Mouse (Mus musculus) layer of hippocampus, postnatal 14 days (tissue): ENCODE data around the gene Irf5. TPM values are rescaled to one million over a fixed set of nuclear protein-coding genes. Genes with fewer than 3 reads are reported as not detected.

Source experiments
- DNase-seq, 2 experiments: peaks; one replicate each; pipeline ENCODE4 v3.0.0; 2021 to 2022; ENCODE audit warnings: low spot score in 2 of 2, mixed read lengths in 1 of 2
- long read RNA-seq, 2 experiments: library from polyadenylated mRNA; stranded (forward); transcript quantifications; one replicate each; pipeline ENCODE4 v2.0.0; 2021
- total RNA-seq, 2 experiments: library from RNA; stranded (reverse); gene quantifications; 2 replicates each; pipeline ENCODE4 v1.2.3; 2021

The Irf5 gene
- 1 to 10 TPM; 3.5 to 3.7 TPM for total RNA-seq
- long read RNA-seq, experiment 1, partial matches to known transcripts = 1 of 1 reads
- long read RNA-seq, experiment 1, other reads (novel, unspliced or antisense) = 0 of 1 reads
- long read RNA-seq, experiment 2, partial matches to known transcripts = 1 of 4 reads
- long read RNA-seq, experiment 2, other reads (novel, unspliced or antisense) = 1 of 4 reads

GRCm38 (mm10) chr6:29526281-29527251 is at the start of gene Irf5:
TSS of gene Irf5 (plus strand) at chr6:29526625.
- no peak for DNase-seq

- DNase-seq = no peak
Observed at GRCm38 (mm10) chr6:29482691-29483090, 43.7 kb upstream of the Irf5 start.

- DNase-seq = peak; percentile 54 to 57
Observed at GRCm38 (mm10) chr6:29484716-29485559, 41.5 kb upstream of the Irf5 start.

- no peak for DNase-seq
Observed at GRCm38 (mm10) chr6:29485951-29486350, 40.5 kb upstream of the Irf5 start.

- no peak for DNase-seq
Observed at GRCm38 (mm10) chr6:29494101-29494500, 32.3 kb upstream of the Irf5 start.

- no peak for DNase-seq
Observed at GRCm38 (mm10) chr6:29496270-29496669, 30.2 kb upstream of the Irf5 start.

- no peak for DNase-seq
Observed at GRCm38 (mm10) chr6:29497791-29498190, 28.6 kb upstream of the Irf5 start.

GRCm38 (mm10) chr6:29500177-29500576 is 26.2 kb upstream of the Irf5 start:
- DNase-seq = no peak

GRCm38 (mm10) chr6:29500810-29501209 is 25.6 kb upstream of the Irf5 start:
- DNase-seq = no peak

GRCm38 (mm10) chr6:29501599-29501998 is 24.8 kb upstream of the Irf5 start:
- DNase-seq = no peak

GRCm38 (mm10) chr6:29505493-29505892 is 20.9 kb upstream of the Irf5 start:
- no peak for DNase-seq

- no peak for DNase-seq
Observed at GRCm38 (mm10) chr6:29506834-29507233, 19.6 kb upstream of the Irf5 start.

- DNase-seq = no peak
Observed at GRCm38 (mm10) chr6:29507447-29508309, 18.7 kb upstream of the Irf5 start, which contains the start of gene Kcp. TSS of gene Kcp (minus strand) at chr6:29507952.

- DNase-seq = no peak
Observed at GRCm38 (mm10) chr6:29509086-29509485, 17.3 kb upstream of the Irf5 start.

- no peak for DNase-seq
Observed at GRCm38 (mm10) chr6:29513284-29513683, 13.1 kb upstream of the Irf5 start.

GRCm38 (mm10) chr6:29517139-29517538 is 9.3 kb upstream of the Irf5 start:
- peak; percentile 46 to 63 for DNase-seq

GRCm38 (mm10) chr6:29522626-29523300 is 3.7 kb upstream of the Irf5 start:
- no peak for DNase-seq

GRCm38 (mm10) chr6:29523301-29524033 is 3.0 kb upstream of the Irf5 start:
- DNase-seq = no peak

GRCm38 (mm10) chr6:29524034-29524489 is 2.4 kb upstream of the Irf5 start:
- no peak for DNase-seq
